Mouse (Mus musculus) lung, adult 2 months (tissue): ENCODE results near the gene Dag1.

Experiments used
- CTCF ChIP-seq: fragments of 200-500 bp; IDR thresholded peaks from 2 replicates; pipeline ENCODE4 v1.5.1; 2011; ENCODE audit warnings: mild to moderate bottlenecking, low read length, control low read depth; ENCODE audit not compliant: insufficient read depth
- POLR2A ChIP-seq: fragments of 200-500 bp; IDR thresholded peaks from 2 replicates; pipeline ENCODE4 v1.6.1; 2011; ENCODE audit warnings: low read depth, mild to moderate bottlenecking, control low read depth, low read length, borderline replicate concordance; ENCODE audit errors: extremely low read depth

GRCm38 (mm10) chr9:108232908-108233307 lies 30.9 kb downstream of the Dag1 start:
- TF ChIP-seq POLR2A (no peak), CTCF (no peak)
